8 mouse cellular contexts compared by ENCODE assay signal in genomic region chr10:59324311-59325165, GRCm38 (mm10). TPM values are rescaled to one million over a fixed set of nuclear protein-coding genes. Genes with fewer than 3 reads are reported as not detected.
A peak's percentile ranks its signal among the peaks of the same experiment; 100 is the strongest.
DNase-seq lines count a peak whose midpoint lies in the region; ATAC-seq and TF ChIP-seq lines count a peak whose summit lies in the region.

No protein-coding gene starts in this region.

- intact Hi-C loops in gastrocnemius, adult 2 months (cut with DNase I): no loop called here

- peak overlapping the region; percentile 99 for H3K27ac ChIP-seq in gastrocnemius, adult 2 months
- H3K27ac ChIP-seq in bone marrow macrophage, adult 2 months (ENCODE audit: insufficient read depth, low read depth, low read length): peak overlapping the region; percentile 80
- peak overlapping the region; percentile 99 for H3K27ac ChIP-seq in heart, embryonic 15.5 days
- H3K27ac ChIP-seq in limb, embryonic 11.5 days (replicated peaks; ENCODE audit: low read depth, low read length): no peak overlapping the region; the same call in 1 of the 2 replicates
- H3K27ac ChIP-seq in midbrain, postnatal 0 days (ENCODE audit: low read depth, low read length): no peak overlapping the region

- peak overlapping the region; percentile 93 for H3K9ac ChIP-seq in heart, embryonic 15.5 days
- peak overlapping the region; percentile 82 for H3K9ac ChIP-seq in limb, embryonic 11.5 days (ENCODE audit: low read length)
- peak overlapping the region; percentile 84; the same call in 1 of the 2 replicates for H3K9ac ChIP-seq in midbrain, postnatal 0 days (replicated peaks; ENCODE audit: low read length, poor library complexity, severe bottlenecking)

- peak overlapping the region; percentile 84 for H3K4me3 ChIP-seq in gastrocnemius, adult 2 months
- peak overlapping the region; percentile 80 for H3K4me3 ChIP-seq in bone marrow macrophage, adult 2 months (ENCODE audit: insufficient read depth, low read length)
- peak overlapping the region; percentile 80 for H3K4me3 ChIP-seq in heart, embryonic 15.5 days
- peak overlapping the region; percentile 86 for H3K4me3 ChIP-seq in limb, embryonic 11.5 days (ENCODE audit: low read depth, low read length)
- peak overlapping the region; percentile 88 for H3K4me3 ChIP-seq in midbrain, postnatal 0 days (ENCODE audit: low read depth, low read length)

- no peak for ATAC-seq in heart, embryonic 15.5 days (replicated peaks; ENCODE audit: insufficient number of reproducible peaks, insufficient read depth, low FRiP score, low read depth)
- no peak for ATAC-seq in limb, embryonic 11.5 days (ENCODE audit: insufficient number of reproducible peaks, low FRiP score, low TSS enrichment, low read depth)
- no peak for ATAC-seq in midbrain, postnatal 0 days (ENCODE audit: low FRiP score)

- no peak for TF ChIP-seq POLR2A in bone marrow macrophage, adult 2 months (IDR thresholded peaks at IDR 0.05; ENCODE audit: borderline replicate concordance, low read depth, low read length)

- peak; percentile 25 for DNase-seq in gastrocnemius, adult 2 months
- DNase-seq in gastrocnemius, postnatal 25 days: no peak
- peak; percentile 69 for DNase-seq in limb, embryonic 11.5 days (ENCODE audit: low spot score)
- peak; percentile 17 for DNase-seq in midbrain, postnatal 0 days (ENCODE audit: low spot score)
- no peak for DNase-seq in right cerebral cortex, adult 18-20 months
- no peak for DNase-seq in c-Kit-positive CD71-positive TER-119-positive erythroid progenitor cells, embryonic 14.5 days (ENCODE audit: low spot score)

- no peaks in the 10 kb centered on the region for H3K9me3 ChIP-seq in heart, embryonic 15.5 days (replicated peaks)
- no peaks in the 10 kb centered on the region for H3K9me3 ChIP-seq in limb, embryonic 11.5 days (ENCODE audit: control insufficient read depth, low read length)
- no peaks in the 10 kb centered on the region for H3K9me3 ChIP-seq in midbrain, postnatal 0 days (ENCODE audit: low read length)

- no peaks in the 10 kb centered on the region for H3K36me3 ChIP-seq in heart, embryonic 15.5 days
- no peaks in the 10 kb centered on the region for H3K36me3 ChIP-seq in limb, embryonic 11.5 days (ENCODE audit: control insufficient read depth, insufficient read depth, low read length)
- no peaks in the 10 kb centered on the region for H3K36me3 ChIP-seq in midbrain, postnatal 0 days (ENCODE audit: insufficient read depth, low read length)

- peak overlapping the region; percentile 89 for H3K4me2 ChIP-seq in heart, embryonic 15.5 days
- peak overlapping the region; percentile 72 for H3K4me2 ChIP-seq in limb, embryonic 11.5 days (ENCODE audit: low read depth, severe bottlenecking)
- peak overlapping the region; percentile 91 for H3K4me2 ChIP-seq in midbrain, postnatal 0 days (ENCODE audit: low read depth, low read length, poor library complexity, severe bottlenecking)

- H3K27me3 ChIP-seq in heart, embryonic 15.5 days: no peaks in the 10 kb centered on the region
- H3K27me3 ChIP-seq in limb, embryonic 11.5 days (ENCODE audit: control insufficient read depth, insufficient read depth, low read length): no peaks in the 10 kb centered on the region
- no peaks in the 10 kb centered on the region for H3K27me3 ChIP-seq in midbrain, postnatal 0 days (ENCODE audit: insufficient read depth, low read length)

- peaks cover 20% of the 10 kb centered on the region for H3K4me1 ChIP-seq in bone marrow macrophage, adult 2 months (ENCODE audit: control insufficient read depth, insufficient read depth, low read length)
- H3K4me1 ChIP-seq in heart, embryonic 15.5 days (replicated peaks): peaks cover 24% of the 10 kb centered on the region
- 0 out of 2 replicates have a peak, but pooled peaks cover 2% of the 10 kb centered on the region for H3K4me1 ChIP-seq in limb, embryonic 11.5 days (ENCODE audit: control insufficient read depth, insufficient read depth, low read length)
- no peaks in the 10 kb centered on the region for H3K4me1 ChIP-seq in midbrain, postnatal 0 days (ENCODE audit: insufficient read depth, low read length)

- TF ChIP-seq CTCF in gastrocnemius, adult 2 months (IDR thresholded peaks at IDR 0.05): no peak
- TF ChIP-seq CTCF in bone marrow macrophage, adult 2 months (IDR thresholded peaks at IDR 0.05; ENCODE audit: low read depth, low read length): no peak
- TF ChIP-seq CTCF in midbrain, postnatal 0 days (IDR thresholded peaks at IDR 0.05): no peak

- WGBS in heart, embryonic 15.5 days: 13% methylated on average over 15 of the region's 15 CpGs
- WGBS in limb, embryonic 11.5 days: 21% methylated on average over 15 of the region's 15 CpGs
- 13% methylated on average over 15 of the region's 15 CpGs for WGBS in midbrain, postnatal 0 days

RNA-seq across cellular contexts. Expression of gene P4ha1, which starts 1.4 kb away (rescaled TPM):
- 10 to 100 TPM; 32.5 to 49.8 TPM for total RNA-seq in gastrocnemius, adult 2 months (2021)
- total RNA-seq in gastrocnemius, postnatal 25 days (2021): 10 to 100 TPM; 26.2 to 27.3 TPM
- 58.7 and 59.2 TPM in 2 replicates for polyA plus RNA-seq in bone marrow macrophage, adult 2 months (2012; ENCODE audit: insufficient read depth, insufficient read length, missing spikeins)
- polyA plus RNA-seq in heart, embryonic 15.5 days (2015; fragmentation: Nextera tagmentation; extraction: Ambion mirVana): 51.2 and 54.3 TPM in 2 replicates
- 60.9 and 68.7 TPM in 2 replicates for polyA plus RNA-seq in limb, embryonic 11.5 days (2014; fragmentation: Nextera tagmentation; extraction: Ambion mirVana)
- 21.3 and 25.9 TPM in 2 replicates for total RNA-seq in midbrain, postnatal 0 days (2014; rRNA removed)
- polyA plus RNA-seq in midbrain, postnatal 0 days (2015; fragmentation: Nextera tagmentation; extraction: Ambion mirVana): 12.8 and 14.2 TPM in 2 replicates

Comparison
In these comparisons a context has a peak if more than half of its experiments do, and no peak if none do; other contexts are left out.
1. DNase-seq: peak in gastrocnemius, adult 2 months (single experiment), limb, embryonic 11.5 days (single experiment) and midbrain, postnatal 0 days (single experiment); none in gastrocnemius, postnatal 25 days (single experiment), right cerebral cortex, adult 18-20 months (single experiment) and c-Kit-positive CD71-positive TER-119-positive erythroid progenitor cells, embryonic 14.5 days (single experiment).
2. H3K27ac ChIP-seq: peak in gastrocnemius, adult 2 months (single experiment), bone marrow macrophage, adult 2 months (single experiment) and heart, embryonic 15.5 days (single experiment); none in limb, embryonic 11.5 days (single experiment) and midbrain, postnatal 0 days (single experiment).
3. Peak in every context shown above with its lines, with median percentiles within 50 percentile points of each other: H3K4me3 ChIP-seq, H3K4me2 ChIP-seq and H3K9ac ChIP-seq.